Mouse (Mus musculus) kidney, adult 2 months (tissue): ENCODE measurements around the gene Gm11549. TPM values are rescaled to one million over a fixed set of nuclear protein-coding genes. Genes with fewer than 3 reads are reported as not detected.

Experiments used
- DNase-seq: peaks from one replicate; pipeline ENCODE4 v3.0.0; 2021
- H3K27ac ChIP-seq: fragments of 200-500 bp; 2 replicates; pipeline ENCODE4 v1.5.1; 2012; ENCODE audit warnings: low read depth, low read length, control low read depth, inconsistent platforms; ENCODE audit not compliant: insufficient read depth
- H3K27me3 ChIP-seq: fragments of 200-500 bp; replicated peaks from 2 replicates; pipeline ENCODE4 v1.6.1; 2012; ENCODE audit warnings: mild to moderate bottlenecking, moderate library complexity, low read length, inconsistent platforms; ENCODE audit not compliant: control insufficient read depth, insufficient read depth
- H3K36me3 ChIP-seq: fragments of 200-500 bp; 2 replicates; pipeline ENCODE4 v1.6.1; 2012; ENCODE audit warnings: mild to moderate bottlenecking, moderate library complexity, low read length, inconsistent platforms; ENCODE audit not compliant: control insufficient read depth, insufficient read depth
- H3K4me1 ChIP-seq: fragments of 200-500 bp; 2 replicates; pipeline ENCODE4 v1.6.1; 2011; ENCODE audit warnings: low read length; ENCODE audit not compliant: control insufficient read depth, insufficient read depth
- H3K4me3 ChIP-seq: fragments of 200-500 bp; 2 replicates; pipeline ENCODE4 v1.5.1; 2011; ENCODE audit warnings: mild to moderate bottlenecking, low read depth, low read length, control low read depth; ENCODE audit not compliant: insufficient read depth
- CTCF ChIP-seq: fragments of 200-500 bp; conservative IDR thresholded peaks from 2 replicates; pipeline ENCODE4 v1.5.1; 2011; ENCODE audit warnings: low read depth, mild to moderate bottlenecking, control low read depth, low read length, moderate library complexity, mixed read lengths; ENCODE audit not compliant: insufficient read depth, insufficient read length
- POLR2A ChIP-seq: fragments of 200-500 bp; IDR thresholded peaks from one replicate; pipeline ENCODE4 v1.6.1; 2011; ENCODE audit warnings: low read depth, low read length, control low read depth
- WGBS: fragments of 180-500 bp; shearing (Covaris S2); methylation state at CpG from one replicate; pipeline ENCODE4 v1.1.7; 2018; 5-methylcytosine and 5-hydroxymethylcytosine counted together
- polyA plus RNA-seq: library from polyadenylated mRNA; depleted of rRNA; stranded (reverse); fragments of >200 nt; gene quantifications from 2 replicates; pipeline ENCODE4 v1.2.3, GENCODE M21; 2012

Gm11549 gene
- polyA plus RNA-seq, 1 experiment: not detected

GRCm38 (mm10) chr3:36522137-36522536 lies 524 bp upstream of the Gm11549 start:
- WGBS: 29% methylated on average over 4 of the region's 4 CpGs
- no peaks in the 10 kb centered on the region for H3K36me3 ChIP-seq
- no peak for DNase-seq

GRCm38 (mm10) chr3:36516196-36516595 lies 5.4 kb downstream of the Gm11549 start:
- H3K4me3 ChIP-seq: no peak overlapping the region
- DNase-seq: no peak
- no peak overlapping the region for H3K27ac ChIP-seq
- H3K36me3 ChIP-seq: no peaks in the 10 kb centered on the region
- no peaks in the 10 kb centered on the region; the same call in 1 of the 2 replicates for H3K27me3 ChIP-seq
- TF ChIP-seq POLR2A (no peak), CTCF (no peak)
- no peaks in the 10 kb centered on the region for H3K4me1 ChIP-seq
- 89% methylated on average over 9 of the region's 9 CpGs for WGBS

More at GRCm38 (mm10) chr3:36522137-36522536, 524 bp upstream of the Gm11549 start:
- TF ChIP-seq POLR2A (no peak), CTCF (no peak)
- Histone ChIP-seq H3K27me3 (no peaks in the 10 kb centered on the region; the same call in none of the 2 replicates), H3K27ac (no peak overlapping the region), H3K4me1 (no peaks in the 10 kb centered on the region), H3K4me3 (no peak overlapping the region)

DNA sequence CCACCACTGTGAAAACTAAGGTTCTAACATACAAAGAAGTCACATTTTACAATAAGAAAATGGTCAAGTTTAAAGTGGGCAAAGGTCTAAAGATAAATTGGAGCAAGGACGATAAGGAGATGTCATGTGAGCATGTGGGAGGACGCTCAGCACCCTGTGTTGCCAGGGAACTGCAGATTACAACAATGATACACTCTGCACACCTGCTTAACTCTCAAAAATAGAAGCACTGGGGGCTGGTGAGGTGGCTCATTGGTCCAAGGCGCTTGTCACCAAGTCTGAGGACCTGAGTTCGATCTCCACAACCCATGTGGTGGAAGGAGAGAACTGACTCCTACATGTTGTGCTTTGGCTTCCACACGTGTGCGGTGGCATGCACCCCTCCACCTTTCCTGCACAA lies 10.1 kb downstream of the Gm11549 start:
- WGBS: 65% methylated on average over 6 of the region's 6 CpGs

DNA sequence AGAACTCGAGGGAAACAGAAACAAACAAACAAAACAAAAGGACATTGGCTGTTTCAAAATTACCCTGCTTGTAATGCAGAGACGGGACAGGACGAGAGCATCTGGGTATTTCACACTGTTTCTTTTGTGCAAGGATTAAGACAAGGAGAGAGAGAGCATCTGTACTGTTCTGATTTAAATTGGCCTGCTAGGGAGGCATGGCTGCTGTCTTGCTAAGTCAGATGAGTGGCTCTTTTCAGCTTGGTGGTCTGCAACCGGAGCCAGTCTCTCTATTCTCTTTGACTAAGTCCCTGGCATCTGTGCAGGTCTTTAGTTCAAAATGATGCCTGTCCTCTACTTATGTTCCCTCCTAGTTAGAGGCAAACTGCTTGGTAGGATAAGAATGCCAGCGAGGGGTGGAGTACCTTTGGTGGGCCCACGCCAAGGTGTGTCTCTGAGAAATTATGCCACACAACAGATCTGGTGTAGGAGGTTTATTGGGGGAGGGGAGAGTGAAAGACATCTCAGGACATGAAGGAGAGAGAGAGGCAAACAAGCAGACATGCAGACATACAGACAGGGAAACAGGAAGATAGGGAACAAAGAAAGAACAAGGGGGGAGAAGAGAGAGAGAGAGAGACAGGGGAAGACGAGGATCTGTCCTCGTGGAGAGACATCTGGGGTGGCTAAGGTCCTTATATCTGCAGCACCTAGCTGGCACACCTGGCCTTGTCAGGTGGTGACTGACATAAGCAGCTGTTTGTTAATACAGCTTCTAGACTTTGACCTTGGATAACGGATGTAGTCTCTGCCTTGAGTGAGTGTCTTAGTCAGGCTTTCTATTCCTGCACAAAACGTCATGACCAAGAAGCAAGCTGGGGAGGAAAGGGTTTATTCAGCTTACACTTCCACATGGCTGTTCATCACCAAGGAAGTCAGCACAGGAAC lies 15.5 kb downstream of the Gm11549 start:
- no peak overlapping the region for H3K4me3 ChIP-seq
- no peak overlapping the region for H3K27ac ChIP-seq
- DNase-seq: no peak
- TF ChIP-seq CTCF: no peak
- TF ChIP-seq POLR2A: no peak
- WGBS: 71% methylated on average over 10 of the region's 10 CpGs
- no peaks in the 10 kb centered on the region for H3K27me3 ChIP-seq
- H3K4me1 ChIP-seq: no peaks in the 10 kb centered on the region
- H3K36me3 ChIP-seq: no peaks in the 10 kb centered on the region

More for the DNA sequence above, 10.1 kb downstream of the Gm11549 start:
- Histone ChIP-seq H3K27ac (no peak overlapping the region), H3K27me3 (no peaks in the 10 kb centered on the region), H3K4me1 (no peaks in the 10 kb centered on the region), H3K4me3 (no peak overlapping the region), H3K36me3 (no peaks in the 10 kb centered on the region)
- TF ChIP-seq POLR2A (no peak), CTCF (no peak)
- no peak for DNase-seq

DNA sequence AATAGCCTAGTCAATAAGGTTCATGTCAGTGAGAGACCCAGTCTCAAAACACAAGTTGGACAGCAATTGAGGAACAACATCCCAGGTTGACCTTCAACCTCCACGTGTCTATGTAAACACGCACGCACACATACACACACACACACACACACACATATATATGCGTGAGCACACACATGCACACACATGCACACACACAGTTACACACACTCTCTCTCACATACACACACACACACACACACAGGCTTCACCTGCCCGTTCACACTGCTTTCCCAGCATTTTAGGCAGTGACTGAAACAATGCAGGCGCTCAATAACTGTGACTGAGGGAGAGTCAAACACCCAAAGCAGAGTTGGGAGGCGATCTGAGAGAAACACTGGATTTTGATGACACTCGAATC lies 16.3 kb downstream of the Gm11549 start:
- Histone ChIP-seq H3K4me1 (no peaks in the 10 kb centered on the region), H3K36me3 (no peaks in the 10 kb centered on the region), H3K27me3 (no peaks in the 10 kb centered on the region), H3K27ac (no peak overlapping the region), H3K4me3 (no peak overlapping the region)
- DNase-seq: no peak
- WGBS: 85% methylated on average over 8 of the region's 8 CpGs
- TF ChIP-seq POLR2A: no peak
- no peak for TF ChIP-seq CTCF

DNA sequence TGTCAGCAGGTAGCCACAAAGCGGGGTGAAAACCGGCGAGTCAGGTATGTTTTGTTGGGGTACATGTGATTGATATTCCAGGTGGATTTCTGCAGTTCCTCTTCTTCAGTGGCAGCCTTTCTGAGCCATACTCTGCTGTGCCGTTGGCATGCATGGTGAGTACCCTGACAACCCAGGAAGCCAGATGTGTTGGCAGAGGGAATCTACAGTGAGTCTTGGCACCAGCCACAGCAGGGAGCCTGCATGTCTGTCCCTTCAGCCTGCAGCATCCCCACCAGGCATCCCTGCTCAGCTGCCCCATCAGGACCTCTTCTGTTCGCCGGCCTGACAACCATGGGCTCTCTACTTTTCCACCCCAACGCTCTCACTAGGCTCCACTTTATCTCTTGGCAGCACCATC lies 20.1 kb downstream of the Gm11549 start:
- 67% methylated on average over 7 of the region's 7 CpGs for WGBS

DNA sequence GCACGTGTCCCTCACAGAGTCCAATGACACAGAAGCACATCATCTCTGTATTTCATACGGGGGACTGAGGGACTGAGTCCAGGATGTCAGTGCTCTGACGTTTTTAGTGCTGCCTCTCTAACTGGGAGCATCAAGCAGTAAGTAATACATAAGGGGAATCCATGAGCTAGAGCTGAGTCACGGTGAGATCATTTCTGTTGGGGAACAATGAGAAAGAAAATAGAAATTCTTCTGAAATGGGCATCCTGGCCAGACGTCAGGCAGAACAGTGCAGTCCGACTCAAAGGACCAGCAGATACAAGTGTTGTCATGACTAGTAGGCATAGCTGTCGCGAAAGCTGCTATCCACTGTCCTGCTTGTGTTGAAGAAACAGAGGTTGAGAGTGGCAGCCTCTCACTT lies 20.6 kb downstream of the Gm11549 start:
- H3K27me3 ChIP-seq: no peaks in the 10 kb centered on the region
- no peak overlapping the region for H3K4me3 ChIP-seq
- no peak for TF ChIP-seq CTCF
- no peak for TF ChIP-seq POLR2A
- 81% methylated on average over 8 of the region's 8 CpGs for WGBS
- H3K36me3 ChIP-seq: no peaks in the 10 kb centered on the region
- no peak for DNase-seq
- H3K4me1 ChIP-seq: no peaks in the 10 kb centered on the region
- H3K27ac ChIP-seq: no peak overlapping the region

More for the DNA sequence above, 20.1 kb downstream of the Gm11549 start:
- TF ChIP-seq CTCF (no peak), POLR2A (no peak)
- no peaks in the 10 kb centered on the region for H3K27me3 ChIP-seq
- DNase-seq: no peak
- H3K36me3 ChIP-seq: no peaks in the 10 kb centered on the region
- H3K27ac ChIP-seq: no peak overlapping the region
- H3K4me3 ChIP-seq: no peak overlapping the region
- no peaks in the 10 kb centered on the region for H3K4me1 ChIP-seq

DNA sequence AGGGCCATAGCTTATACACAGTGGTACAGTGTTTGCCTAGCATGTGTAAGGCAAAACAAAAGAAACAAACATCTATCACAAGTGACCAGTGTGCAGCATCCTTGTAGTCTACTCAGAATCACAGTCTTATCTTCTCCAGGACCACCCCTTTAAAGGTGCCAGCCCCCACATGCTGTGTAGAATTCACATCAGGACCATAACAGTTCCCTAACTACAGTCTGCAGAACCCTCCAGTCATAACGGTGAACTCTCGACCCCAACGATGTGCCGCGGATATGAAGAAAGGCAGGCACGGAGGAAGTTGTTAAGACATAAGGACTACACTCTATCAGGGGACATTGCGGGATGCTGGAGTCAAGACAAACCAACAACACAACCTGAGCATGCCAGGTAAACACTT lies 22.2 kb downstream of the Gm11549 start:
- no peak for DNase-seq
- no peak overlapping the region for H3K27ac ChIP-seq
- WGBS: 94% methylated on average over 7 of the region's 7 CpGs
- TF ChIP-seq CTCF (no peak), POLR2A (no peak)
- no peaks in the 10 kb centered on the region for H3K4me1 ChIP-seq
- H3K27me3 ChIP-seq: no peaks in the 10 kb centered on the region
- H3K4me3 ChIP-seq: no peak overlapping the region
- no peaks in the 10 kb centered on the region for H3K36me3 ChIP-seq
